Mouse (Mus musculus): Measurements from ENCODE around the gene Brinp1. TPM values are rescaled to one million over a fixed set of nuclear protein-coding genes. Genes with fewer than 3 reads are reported as not detected.
"Not testable (repeated sequence)": the region's sequence is repeated elsewhere in the genome, so short reads cannot be mapped to it uniquely, and the experiment has no call there.

Brinp1 gene
- total RNA-seq, 2 experiments from 2014 or later, result 250 to 282 TPM

DNA sequence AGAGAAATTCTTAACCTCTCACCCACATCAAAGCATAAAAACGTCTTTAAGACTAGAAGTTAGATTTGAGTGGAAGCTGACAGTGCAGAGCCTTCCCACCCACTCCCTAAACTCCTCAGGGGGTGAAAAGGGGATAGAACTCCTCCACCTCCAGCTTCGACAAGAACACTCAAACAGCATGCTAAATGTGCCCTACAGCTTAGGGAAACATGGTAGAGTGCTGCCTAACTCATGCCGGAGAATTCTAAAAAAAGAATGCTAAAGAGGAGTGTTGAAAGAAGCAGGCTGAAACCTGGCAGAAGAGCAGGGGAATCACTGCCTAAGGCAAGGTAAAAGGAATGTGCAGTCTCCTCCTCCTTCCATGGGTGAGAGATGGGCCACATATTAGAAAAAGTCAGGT lies 43.3 kb downstream of the Brinp1 start:
- peak in 1 of 2 experiments; percentile 18 for DNase-seq (ENCODE audit: extremely low spot score in 1 of 2, low spot score in 2 of 2)
- intact Hi-C loops (cut with DNase I), result no loop called here
- no peak for TF ChIP-seq CTCF (IDR thresholded peaks at IDR 0.05)
- peak overlapping the region; percentile 30; the same call in 1 of the 2 replicates for H3K27ac ChIP-seq
- H3K4me3 ChIP-seq, result no peak overlapping the region

- no peak for TF ChIP-seq CTCF (IDR thresholded peaks at IDR 0.05)
- Histone ChIP-seq H3K27ac (peak overlapping the region; percentile 42; the same call in 1 of the 2 replicates), H3K4me3 (peak overlapping the region; percentile 14)
- intact Hi-C loops (cut with DNase I), result no loop called here
- peak; percentile 66 to 72 for DNase-seq (ENCODE audit: extremely low spot score in 1 of 2, low spot score in 2 of 2)
Measured at GRCm38 (mm10) chr4:68906417-68907210, 47.6 kb downstream of the Brinp1 start.

DNA sequence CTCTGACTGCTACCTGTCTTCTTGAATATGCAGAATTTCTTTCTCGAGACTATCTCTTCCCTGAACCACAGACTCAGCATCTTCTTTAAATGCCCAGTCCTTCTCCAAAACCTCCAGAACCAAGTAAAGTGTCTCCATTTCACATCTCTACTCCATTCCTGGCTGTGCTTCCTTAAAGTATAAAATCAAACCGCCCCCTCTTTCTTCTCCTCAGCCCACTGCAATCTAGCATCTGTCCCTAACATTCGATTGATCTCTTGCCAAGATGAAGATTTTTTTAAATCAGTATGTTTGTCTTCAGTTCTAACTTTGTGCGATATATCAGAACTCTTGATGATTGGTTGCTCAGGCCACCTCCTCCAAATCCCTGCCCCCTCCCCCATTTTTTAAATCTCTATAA lies 63.7 kb downstream of the Brinp1 start:
- TF ChIP-seq CTCF (IDR thresholded peaks at IDR 0.05), result no peak
- DNase-seq (ENCODE audit: extremely low spot score in 1 of 2, low spot score in 2 of 2), result no peak
- no peak overlapping the region for H3K27ac ChIP-seq
- intact Hi-C loops (cut with DNase I), result no loop called here
- H3K4me3 ChIP-seq, result no peak overlapping the region

GRCm38 (mm10) chr4:68886276-68886675 lies 67.9 kb downstream of the Brinp1 start:
- H3K27ac ChIP-seq, result no peak overlapping the region
- H3K4me3 ChIP-seq, result no peak overlapping the region
- TF ChIP-seq CTCF (IDR thresholded peaks at IDR 0.05), result no peak
- intact Hi-C loops (cut with DNase I), result no loop called here
- DNase-seq (ENCODE audit: extremely low spot score in 1 of 2, low spot score in 2 of 2), result no peak

- no peak for TF ChIP-seq CTCF (IDR thresholded peaks at IDR 0.05)
- DNase-seq (ENCODE audit: extremely low spot score in 1 of 2, low spot score in 2 of 2), result no peak
- no peak overlapping the region for H3K4me3 ChIP-seq
- H3K27ac ChIP-seq, result no peak overlapping the region
- intact Hi-C loops (cut with DNase I), result no loop called here
Measured at GRCm38 (mm10) chr4:68872028-68872427, 82.2 kb downstream of the Brinp1 start.

- no peak overlapping the region for H3K4me3 ChIP-seq
- no peak for TF ChIP-seq CTCF (IDR thresholded peaks at IDR 0.05)
- no peak for DNase-seq (ENCODE audit: extremely low spot score in 1 of 2, low spot score in 2 of 2)
- H3K27ac ChIP-seq, result peak overlapping the region; percentile 18; the same call in 1 of the 2 replicates
- intact Hi-C loops (cut with DNase I), result no loop called here
Measured at GRCm38 (mm10) chr4:68865135-68865767, 88.9 kb downstream of the Brinp1 start.

GRCm38 (mm10) chr4:68864668-68865067 lies 89.5 kb downstream of the Brinp1 start:
- DNase-seq (ENCODE audit: extremely low spot score in 1 of 2, low spot score in 2 of 2), result no peak
- no peak for TF ChIP-seq CTCF (IDR thresholded peaks at IDR 0.05)
- Histone ChIP-seq H3K4me3 (no peak overlapping the region), H3K27ac (no peak overlapping the region)
- intact Hi-C loops (cut with DNase I), result no loop called here

- Histone ChIP-seq H3K27ac (no peak overlapping the region; the same call in 1 of the 2 replicates), H3K4me3 (no peak overlapping the region)
- no peak for DNase-seq (ENCODE audit: extremely low spot score in 1 of 2, low spot score in 2 of 2)
- intact Hi-C loops (cut with DNase I), result no loop called here
- TF ChIP-seq CTCF (IDR thresholded peaks at IDR 0.05), result no peak
Measured at GRCm38 (mm10) chr4:68856868-68857267, 97.3 kb downstream of the Brinp1 start.

- TF ChIP-seq CTCF (IDR thresholded peaks at IDR 0.05), result no peak
- no peak for DNase-seq (ENCODE audit: extremely low spot score in 1 of 2, low spot score in 2 of 2)
- Histone ChIP-seq H3K27ac (peak overlapping the region; percentile 36), H3K4me3 (no peak overlapping the region)
- intact Hi-C loops (cut with DNase I), result loop anchor here (5.0 kb wide), 1 partner anchor 1372 kb away; no protein-coding TSS in a partner anchor
Measured at GRCm38 (mm10) chr4:68849671-68850070, 104.5 kb downstream of the Brinp1 start.

DNA sequence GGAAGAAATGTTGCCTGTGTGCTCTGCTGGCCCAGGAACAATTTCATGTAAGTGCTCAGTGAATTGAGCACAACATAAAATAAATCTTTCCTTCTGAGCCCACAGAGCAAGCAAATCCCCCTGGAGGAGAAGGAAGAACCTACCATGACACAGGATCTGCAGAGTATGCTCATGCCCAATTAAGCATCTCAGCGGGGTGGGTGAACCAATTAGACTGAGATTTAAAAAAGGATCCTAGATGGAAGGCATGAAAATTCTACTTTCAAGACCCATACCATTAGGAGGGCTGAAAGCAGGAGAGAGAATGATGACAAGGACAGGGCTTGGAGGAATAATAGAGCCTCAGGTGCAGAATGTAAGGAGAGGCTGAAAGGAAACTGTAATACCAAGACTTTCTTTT lies 107.2 kb downstream of the Brinp1 start:
- intact Hi-C loops (cut with DNase I), result loop anchor here (5.0 kb wide), 1 partner anchor 1370 kb away; no protein-coding TSS in a partner anchor
- H3K4me3 ChIP-seq, result no peak overlapping the region
- no peak for TF ChIP-seq CTCF (IDR thresholded peaks at IDR 0.05)
- DNase-seq (ENCODE audit: extremely low spot score in 1 of 2, low spot score in 2 of 2), result no peak
- H3K27ac ChIP-seq, result no peak overlapping the region

GRCm38 (mm10) chr4:68845964-68846363 lies 108.2 kb downstream of the Brinp1 start:
- no peak for DNase-seq (ENCODE audit: extremely low spot score in 1 of 2, low spot score in 2 of 2)
- Histone ChIP-seq H3K27ac (no peak overlapping the region), H3K4me3 (no peak overlapping the region)
- TF ChIP-seq CTCF (IDR thresholded peaks at IDR 0.05), result peak; percentile 57
- intact Hi-C loops (cut with DNase I), result loop anchor here (5.0 kb wide), 1 partner anchor 1369 kb away; no protein-coding TSS in a partner anchor

DNA sequence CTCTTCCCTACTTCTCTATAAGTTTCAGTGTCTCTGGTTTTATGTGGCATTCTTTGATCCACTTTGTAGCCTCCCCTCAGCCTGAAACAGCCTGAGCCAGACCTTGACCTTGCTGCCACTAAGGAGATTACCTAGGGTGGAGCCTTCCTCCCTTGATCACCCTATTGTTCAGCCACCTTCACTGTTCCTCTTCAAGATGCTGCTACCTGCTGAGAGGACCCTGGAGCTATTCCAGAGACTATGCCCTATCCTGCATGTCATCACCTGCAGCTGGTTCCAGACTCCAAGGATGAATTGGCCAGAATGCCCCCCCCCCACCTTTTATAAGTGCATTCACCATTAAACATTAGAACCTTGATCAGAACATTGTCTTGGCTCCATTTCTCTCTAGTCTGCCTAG lies 140.2 kb downstream of the Brinp1 start:
- H3K4me3 ChIP-seq; H3K27ac ChIP-seq; DNase-seq (ENCODE audit: extremely low spot score in 1 of 2, low spot score in 2 of 2); intact Hi-C loops (cut with DNase I): not testable (repeated sequence)
